Mouse (Mus musculus): Measurements from ENCODE around the gene Lbhd2.

Gene Lbhd2

DNA sequence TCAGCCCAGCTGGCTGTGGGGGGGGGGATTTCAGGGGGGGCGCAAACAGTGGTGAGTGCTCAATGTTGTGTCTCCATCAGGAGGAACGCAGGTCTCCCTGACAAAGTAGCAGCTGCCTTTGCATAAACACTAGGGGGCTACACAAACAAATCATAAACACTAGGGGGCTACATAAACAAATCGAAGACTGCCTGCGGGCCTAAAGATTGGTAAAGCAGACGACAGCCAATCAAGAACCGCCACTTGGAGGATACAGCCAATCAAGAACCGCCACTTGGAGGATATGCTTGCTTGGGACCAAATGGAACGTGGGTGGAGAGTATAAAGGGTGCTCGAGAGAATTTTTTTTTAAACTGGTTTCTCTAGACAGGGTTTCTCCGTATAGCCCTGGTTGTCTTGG lies 1.7 kb upstream of the Lbhd2 start:
- DNase-seq (ENCODE audit: extremely low read depth, low read depth, low spot score), result no peak

DNA sequence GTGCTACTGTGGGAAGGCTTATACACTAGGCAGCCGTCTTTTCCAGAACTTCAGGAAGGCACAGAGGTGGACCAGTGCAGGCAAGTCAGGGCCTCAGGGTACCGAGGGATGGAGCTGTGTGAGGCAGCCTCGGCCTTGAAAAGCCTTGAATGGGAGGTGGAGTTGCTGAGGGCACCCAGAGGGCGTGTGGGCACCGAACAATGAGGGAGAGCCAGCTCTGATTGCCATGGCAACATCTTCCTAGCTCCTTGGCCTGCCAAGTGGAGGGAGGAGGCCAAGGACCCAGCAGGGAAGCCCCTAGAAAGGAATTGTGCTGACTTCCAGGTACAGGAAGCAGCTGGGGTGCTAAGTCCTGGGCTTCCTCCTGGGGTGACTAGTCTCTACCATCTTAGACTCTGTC lies 3.0 kb downstream of the Lbhd2 start:
- no peak for DNase-seq (ENCODE audit: extremely low read depth, low read depth, low spot score)

DNA sequence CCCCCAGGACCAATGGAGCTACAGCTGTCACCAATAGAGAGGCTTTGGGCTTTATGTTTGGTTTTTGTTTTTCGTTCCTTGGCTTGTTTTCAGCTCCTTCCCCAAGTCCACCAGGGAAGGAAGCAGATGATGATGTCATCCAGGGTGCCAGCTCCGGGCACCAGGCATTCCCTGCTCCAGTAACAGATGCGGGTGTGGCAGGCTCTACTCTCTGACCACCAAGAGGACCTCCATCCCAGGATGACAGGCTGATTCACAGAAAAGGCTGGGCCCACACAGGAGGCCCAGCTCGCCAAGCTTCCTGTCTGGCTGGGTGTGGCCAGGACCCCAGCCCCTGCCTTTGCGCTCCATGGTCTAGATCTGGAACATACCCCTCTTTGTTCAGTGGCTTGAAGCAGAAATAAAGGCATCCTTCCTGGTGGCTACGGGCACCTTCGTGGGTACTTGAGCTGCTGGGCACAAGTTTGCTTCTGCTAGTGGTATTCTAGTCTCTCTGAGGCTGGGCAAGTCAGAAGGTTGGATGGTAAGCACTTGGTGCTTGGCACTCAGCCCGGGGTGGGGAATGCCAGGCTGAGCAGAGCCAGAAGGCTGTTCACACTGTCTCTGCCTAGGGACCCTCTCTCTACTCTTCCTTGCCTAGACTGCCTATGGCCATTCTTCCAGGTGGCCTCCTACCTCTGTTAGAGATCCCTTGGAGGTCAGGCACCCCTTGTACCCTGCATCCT lies 5.2 kb downstream of the Lbhd2 start:
- DNase-seq (ENCODE audit: extremely low read depth, low read depth, low spot score), result no peak

DNA sequence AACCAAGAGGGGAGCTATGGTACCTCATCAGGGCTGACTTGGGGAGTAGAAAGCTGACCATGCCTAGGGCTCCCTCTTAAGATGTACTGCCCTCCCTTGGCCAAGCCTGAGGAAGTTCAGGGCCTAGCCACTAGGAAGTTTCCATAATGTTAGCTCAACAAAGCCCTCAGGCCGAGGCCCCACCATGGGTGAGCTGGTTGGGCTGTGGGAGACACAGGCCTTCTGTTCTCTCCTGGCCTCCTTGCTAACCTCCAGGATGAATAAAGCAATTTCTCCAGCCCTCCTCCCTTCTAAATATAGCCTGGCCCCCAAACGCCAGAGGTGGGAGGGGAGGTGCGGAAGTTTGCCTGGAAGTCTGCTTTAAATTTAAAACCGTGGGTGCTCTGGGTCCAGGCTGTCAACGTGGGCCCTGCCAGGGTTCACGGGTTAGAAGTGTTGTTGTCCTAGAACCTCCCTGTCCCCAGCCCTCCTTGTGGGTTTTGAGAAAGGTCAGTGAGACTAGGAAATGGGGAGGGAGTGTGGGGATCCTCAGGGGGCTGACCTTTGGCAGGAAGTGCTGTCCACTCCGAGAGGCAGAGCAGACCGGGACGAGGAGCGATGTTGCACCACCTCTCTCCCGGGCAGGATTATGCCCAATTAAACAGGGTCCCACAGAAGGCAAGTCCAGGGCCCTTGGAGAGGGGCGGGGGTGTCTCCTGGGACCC lies 6.1 kb downstream of the Lbhd2 start:
- no peak for DNase-seq (ENCODE audit: extremely low read depth, low read depth, low spot score)

GRCm38 (mm10) chr12:111413300-111413699 lies 6.7 kb downstream of the Lbhd2 start:
- DNase-seq (ENCODE audit: extremely low read depth, low read depth, low spot score), result no peak

DNA sequence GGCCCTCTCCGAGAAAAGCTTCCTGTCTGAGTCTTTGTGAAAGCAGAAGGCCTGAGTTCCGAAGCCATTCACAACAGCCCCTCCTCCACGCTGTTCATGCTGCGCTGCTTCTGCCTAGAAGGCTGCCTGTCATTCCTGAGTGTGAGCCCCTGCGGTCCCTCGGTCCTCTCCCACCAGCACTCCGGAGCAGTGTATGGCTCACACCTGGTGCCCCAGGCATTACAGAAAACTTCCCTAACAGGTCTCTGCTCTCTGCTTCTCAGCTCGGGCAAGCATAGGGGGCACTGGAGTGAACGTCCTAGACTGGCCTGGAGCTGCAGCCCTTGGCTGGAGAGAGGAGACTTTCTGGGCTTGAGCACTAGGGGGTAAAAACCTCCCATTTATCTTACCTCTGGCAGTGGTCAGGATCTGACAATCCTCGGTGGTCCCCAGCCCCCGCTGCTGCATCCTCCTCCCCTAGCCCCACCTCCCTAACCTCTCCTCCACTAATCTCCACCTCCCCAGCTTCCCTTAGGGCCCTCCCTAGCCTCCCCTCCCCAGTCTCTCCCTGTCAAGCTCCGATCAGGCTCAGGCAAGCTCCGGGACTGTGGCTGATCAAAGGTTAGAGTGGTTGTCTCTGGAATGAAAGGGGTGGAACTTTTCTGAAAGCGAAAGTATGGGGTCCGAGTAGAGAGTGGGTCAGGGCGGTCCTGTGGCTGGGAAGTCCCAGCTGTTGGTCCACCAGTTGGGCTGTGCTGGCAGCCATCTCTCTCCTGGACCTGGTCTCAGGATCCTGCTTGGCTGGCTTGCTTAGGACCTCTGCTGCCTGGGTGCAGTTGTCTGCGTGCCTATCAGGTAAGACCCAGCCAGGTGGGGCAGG lies 10.5 kb downstream of the Lbhd2 start, which contains the start of gene Exoc3l4:
Exoc3l4 (plus strand) TSS at position 97 of the 859 bp plus-strand sequence.
- no peak for DNase-seq (ENCODE audit: extremely low read depth, low read depth, low spot score)

- DNase-seq (ENCODE audit: extremely low read depth, low read depth, low spot score), result no peak
Measured at GRCm38 (mm10) chr12:111419918-111420317, 13.3 kb downstream of the Lbhd2 start.

DNA sequence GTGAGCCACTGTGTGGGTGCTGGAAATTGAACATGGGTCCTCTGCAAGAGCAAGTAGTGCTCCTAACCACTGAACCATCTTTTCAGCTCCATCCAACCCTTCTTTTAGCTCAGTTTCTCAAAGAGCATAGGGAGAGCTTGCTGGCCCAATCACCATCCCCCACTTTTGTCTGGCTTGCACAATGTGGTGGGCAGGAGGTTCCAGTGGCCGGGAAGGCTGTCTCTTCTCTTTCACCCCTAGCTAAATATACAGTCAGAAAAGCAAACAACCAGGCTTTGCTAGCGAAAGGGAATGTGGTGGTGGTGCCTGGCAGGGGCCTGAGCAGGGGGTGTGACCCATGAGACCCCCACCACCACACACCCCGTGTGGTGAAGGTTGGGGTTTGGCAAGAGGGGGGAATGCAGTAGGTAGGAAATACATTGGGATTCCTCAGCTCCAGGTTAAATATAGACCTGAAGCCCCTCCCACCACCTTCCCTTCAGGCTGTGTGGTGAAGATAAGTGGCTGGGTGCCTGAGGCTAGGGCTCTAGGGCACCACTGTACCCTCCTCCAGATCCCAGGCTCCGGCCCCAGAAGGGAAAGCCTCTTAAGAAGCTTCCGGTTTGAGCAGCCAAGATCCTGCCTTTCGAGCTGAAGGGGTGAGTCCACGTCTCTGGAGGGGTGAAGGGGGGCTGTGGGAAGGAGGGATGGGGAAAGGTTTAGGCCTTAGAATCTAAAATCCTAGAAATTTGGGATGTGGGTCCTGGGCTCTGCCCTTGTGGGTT lies 14.5 kb downstream of the Lbhd2 start:
- no peak for DNase-seq (ENCODE audit: extremely low read depth, low read depth, low spot score)

GRCm38 (mm10) chr12:111422852-111423251 lies 16.2 kb downstream of the Lbhd2 start:
- no peak for DNase-seq (ENCODE audit: extremely low read depth, low read depth, low spot score)

- no peak for DNase-seq (ENCODE audit: extremely low read depth, low read depth, low spot score)
Measured at GRCm38 (mm10) chr12:111423570-111424129, 17.0 kb downstream of the Lbhd2 start.

- DNase-seq (ENCODE audit: extremely low read depth, low read depth, low spot score), result no peak
Measured at GRCm38 (mm10) chr12:111424547-111424946, 17.9 kb downstream of the Lbhd2 start.

DNA sequence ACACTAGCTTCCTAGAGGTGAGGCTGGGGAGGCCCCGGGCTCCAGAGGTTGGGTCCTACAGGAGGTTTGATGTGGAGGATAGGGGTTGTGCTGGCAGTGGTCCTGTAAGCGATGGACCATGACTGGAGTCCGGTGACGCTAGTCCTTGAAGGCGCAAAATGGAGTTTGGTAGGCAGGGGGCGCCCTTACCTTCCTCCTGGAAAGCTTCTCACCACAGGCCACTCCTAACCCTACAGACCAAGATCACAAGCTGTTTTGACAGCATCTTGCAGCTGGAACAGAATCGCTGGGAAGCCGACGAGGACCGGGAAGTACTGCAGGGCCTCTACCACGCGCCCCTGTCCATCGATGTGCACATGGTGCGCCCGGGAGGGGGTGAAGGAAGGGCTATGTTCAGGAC lies 18.6 kb downstream of the Lbhd2 start:
- DNase-seq (ENCODE audit: extremely low read depth, low read depth, low spot score), result no peak

DNA sequence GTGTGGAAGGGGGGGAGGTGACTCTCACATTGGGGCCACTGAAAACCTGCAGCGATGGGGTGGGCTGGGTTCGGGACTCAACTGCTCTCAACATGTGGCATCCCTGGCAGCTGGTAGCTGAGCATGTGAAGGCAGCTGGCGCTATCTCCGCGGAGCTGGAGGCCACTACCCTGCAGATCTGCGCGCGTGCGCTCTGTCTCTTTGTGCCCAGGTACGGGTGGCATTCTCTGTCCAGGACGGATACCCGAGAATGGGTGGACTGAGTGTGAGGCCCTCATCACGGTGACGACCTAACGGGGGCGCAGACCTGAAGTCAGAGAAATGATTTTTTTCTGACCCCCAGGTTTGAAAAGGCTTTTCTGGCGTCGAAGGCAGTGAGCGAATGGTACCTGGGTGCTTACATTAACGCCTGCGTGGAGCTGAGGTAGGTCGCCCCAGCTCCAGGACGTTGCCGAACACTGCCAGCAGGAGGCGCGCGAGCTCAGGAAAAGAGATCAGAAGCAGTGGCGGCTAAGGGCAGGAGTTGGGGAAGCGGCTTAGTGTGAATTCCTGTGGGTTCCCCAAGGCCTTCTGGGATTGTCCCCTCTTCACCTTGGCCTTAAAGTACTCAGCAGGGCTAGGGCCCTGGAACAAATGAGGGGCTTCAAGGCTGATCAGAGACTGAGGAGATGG lies 19.3 kb downstream of the Lbhd2 start:
- no peak for DNase-seq (ENCODE audit: extremely low read depth, low read depth, low spot score)

GRCm38 (mm10) chr12:111427438-111428113 lies 21.0 kb downstream of the Lbhd2 start:
- DNase-seq (ENCODE audit: extremely low read depth, low read depth, low spot score), result no peak

GRCm38 (mm10) chr12:111428364-111428763 lies 21.8 kb downstream of the Lbhd2 start:
- DNase-seq (ENCODE audit: extremely low read depth, low read depth, low spot score), result no peak

DNA sequence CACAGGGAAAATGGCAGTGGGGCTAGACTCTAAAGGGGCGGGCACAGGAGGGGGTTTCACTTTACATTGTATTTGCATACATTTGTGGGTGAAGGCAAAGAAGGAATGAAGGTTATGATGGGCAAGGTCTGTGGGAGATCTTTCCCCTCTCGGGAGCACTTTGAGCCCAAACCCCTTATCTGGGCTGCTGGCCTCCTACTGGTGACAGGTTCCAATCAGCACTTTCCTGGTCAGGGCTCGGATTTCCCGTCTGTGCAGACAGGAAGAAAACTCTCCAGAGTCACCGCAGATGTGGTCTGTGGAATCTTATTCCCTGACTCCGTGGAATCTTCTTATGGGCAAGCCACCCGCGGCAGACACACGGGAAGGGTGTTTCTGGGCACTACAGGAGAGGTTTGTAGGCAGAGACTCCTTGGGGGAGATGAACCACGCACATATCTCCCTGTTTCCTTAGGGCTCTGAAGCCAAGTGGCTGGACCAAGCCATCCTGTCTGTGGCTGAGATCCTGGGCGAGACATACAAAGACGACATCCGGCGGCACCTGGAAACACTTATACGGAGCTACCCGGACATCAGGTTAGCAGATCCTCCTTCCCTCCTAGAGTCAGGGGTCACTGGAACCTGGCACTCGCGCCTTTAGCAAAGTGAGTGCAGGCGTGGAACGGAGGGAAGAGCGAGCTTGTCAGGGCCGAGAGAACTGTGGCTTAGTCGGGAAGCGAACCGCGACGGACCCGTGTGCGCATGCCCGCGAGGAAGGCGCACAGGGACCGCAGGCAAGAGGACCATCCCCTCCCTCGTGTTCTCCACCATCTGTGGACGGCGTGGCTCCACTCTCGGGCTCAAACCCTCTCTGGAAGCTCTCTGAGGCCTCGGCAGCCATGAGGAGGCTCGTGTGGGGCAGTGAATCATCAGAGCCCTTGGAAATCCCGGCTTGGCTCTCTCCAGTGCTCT lies 22.6 kb downstream of the Lbhd2 start:
- DNase-seq (ENCODE audit: extremely low read depth, low read depth, low spot score), result no peak

- no peak for DNase-seq (ENCODE audit: extremely low read depth, low read depth, low spot score)
Measured at GRCm38 (mm10) chr12:111430049-111430867, 23.6 kb downstream of the Lbhd2 start.
